Mouse (Mus musculus): Measurements from ENCODE around the gene Slc38a2. TPM values are rescaled to one million over a fixed set of nuclear protein-coding genes. Genes with fewer than 3 reads are reported as not detected.

Gene Slc38a2
- total RNA-seq (2023; ENCODE audit: inconsistent age) = 153 to 161 TPM (median 159 TPM) in 4 replicates

GRCm38 (mm10) chr15:96699521-96700511, at the start of gene Slc38a2:
Gene Slc38a2 (minus strand): TSS chr15:96699730.

DNA sequence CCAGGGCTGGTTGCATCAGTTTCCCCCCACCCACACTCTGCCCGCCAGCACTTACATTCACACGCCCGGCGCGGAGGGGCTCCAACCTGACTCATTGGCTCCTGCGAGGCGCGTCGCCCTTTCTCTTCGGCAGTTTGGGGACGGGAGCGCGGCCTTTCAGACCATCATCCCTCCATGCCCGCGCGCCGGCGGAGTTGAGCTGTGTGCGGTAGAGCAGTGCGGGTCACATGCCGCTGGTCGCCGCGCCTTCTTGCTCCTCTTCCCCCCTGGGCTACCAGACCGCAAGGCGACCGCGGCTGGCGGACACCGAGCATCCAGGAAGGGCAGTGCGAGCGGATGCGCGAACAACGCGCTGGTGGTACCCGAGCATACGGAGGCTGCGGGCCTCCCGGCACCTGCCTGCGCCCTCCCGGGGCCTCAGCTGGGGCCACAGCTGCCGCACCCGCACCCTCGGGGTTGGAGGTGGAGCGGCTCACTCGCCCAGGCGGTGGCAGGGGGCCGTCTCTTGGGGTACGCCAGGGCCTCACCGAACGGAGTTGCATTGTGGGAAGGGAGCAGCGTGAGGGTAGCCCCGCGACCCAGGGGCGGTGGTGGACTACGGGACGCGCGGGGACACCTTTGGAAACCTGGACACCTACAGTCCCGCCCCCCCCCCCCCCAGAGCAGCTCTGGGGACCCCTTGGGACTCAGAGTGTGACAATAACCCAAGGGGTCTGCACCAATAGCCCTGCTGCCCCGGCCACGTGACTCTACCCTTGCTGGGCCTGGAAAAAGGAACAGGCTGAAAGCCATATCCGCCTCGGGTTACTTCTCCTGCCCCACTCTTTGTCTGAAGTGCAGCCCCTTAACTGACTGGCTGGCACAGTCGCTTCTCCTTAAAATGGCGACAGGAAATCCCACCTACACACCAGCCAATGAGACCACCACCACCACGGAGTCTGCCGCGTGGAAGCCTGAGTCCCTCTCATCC, 56.8 kb downstream of the Slc38a2 start, which contains the start of gene Slc38a1:
Gene Slc38a1, minus strand, starts transcription at position 478 of the 970 bp plus-strand sequence.

Other genes with a start within 250 kb of the Slc38a2 start
- 150 to 158 TPM (median 157 TPM) in 4 replicates for gene Scaf11, start 238.9 kb downstream of the Slc38a2 start, total RNA-seq (2023; ENCODE audit: inconsistent age)
- 208 to 263 TPM (median 259 TPM) in 4 replicates for gene Slc38a1, start 56.8 kb downstream of the Slc38a2 start, total RNA-seq (2023; ENCODE audit: inconsistent age)